Mouse (Mus musculus): ENCODE data around the gene Gli3.

Gene Gli3

DNA sequence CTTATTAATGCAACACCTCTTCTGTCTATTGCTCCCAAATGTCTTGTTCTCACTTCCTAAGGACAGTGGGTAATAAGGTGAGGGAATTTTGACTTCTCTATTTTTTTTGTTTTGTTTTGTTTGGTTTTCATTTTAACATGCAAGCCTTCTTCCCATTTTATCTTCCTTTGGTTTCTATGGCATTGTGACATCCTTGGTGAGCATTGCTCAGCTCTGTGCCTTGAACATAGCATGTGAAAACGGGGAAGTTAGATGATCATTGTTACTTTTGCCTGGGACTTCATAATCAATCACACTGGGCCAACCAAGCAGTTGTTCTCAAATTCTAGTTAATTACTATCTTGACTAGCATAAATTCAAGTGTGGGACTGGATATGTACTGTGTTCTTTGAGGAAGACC lies 258.4 kb downstream of the Gli3 start:
- no peak for DNase-seq (ENCODE audit: low read depth, low spot score)

DNA sequence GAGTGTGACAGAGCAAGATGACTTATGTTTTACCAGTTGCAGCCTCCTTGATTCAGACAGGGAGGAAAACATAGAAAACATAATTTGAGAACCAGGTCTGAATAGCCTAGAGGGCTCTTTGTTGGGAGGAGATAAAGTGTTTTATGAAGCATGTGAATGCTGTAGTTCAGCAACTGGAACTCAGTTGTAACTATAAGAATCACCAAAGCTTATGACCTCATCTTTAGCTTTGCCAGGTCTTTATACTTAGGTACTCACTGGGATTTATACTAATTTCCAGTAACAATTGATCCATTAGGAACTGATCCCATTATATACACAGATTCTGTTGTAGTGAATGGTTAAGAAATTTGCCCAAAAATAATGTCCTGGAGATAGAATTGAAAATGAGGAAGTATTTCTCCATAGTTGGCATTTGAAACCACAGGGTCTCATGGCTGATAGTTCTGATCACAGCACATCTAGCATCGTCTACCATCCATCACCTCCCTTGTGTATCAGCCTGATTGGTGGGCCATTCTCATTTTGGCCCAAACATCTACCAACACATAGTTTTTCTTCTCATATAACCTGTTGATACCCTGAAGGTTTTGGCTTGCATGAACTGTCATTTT lies 259.8 kb downstream of the Gli3 start:
- DNase-seq (ENCODE audit: low read depth, low spot score), result no peak

DNA sequence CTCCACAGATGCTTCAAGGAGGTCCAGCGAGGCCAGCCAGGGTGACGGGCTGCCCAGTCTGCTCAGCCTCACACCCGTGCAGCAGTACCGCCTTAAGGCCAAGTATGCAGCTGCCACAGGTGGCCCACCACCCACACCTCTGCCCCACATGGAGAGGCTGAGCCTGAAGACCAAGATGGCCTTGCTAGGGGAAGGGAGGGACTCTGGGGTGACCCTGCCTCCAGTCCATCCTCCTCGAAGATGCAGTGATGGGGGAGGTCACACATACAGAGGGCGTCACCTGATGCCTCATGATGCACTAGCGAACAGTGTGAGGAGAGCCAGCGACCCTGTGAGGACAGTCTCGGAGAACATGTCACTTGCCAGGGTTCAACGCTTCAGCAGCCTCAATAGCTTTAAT lies 261.7 kb downstream of the Gli3 start:
- DNase-seq (ENCODE audit: low read depth, low spot score), result no peak

DNA sequence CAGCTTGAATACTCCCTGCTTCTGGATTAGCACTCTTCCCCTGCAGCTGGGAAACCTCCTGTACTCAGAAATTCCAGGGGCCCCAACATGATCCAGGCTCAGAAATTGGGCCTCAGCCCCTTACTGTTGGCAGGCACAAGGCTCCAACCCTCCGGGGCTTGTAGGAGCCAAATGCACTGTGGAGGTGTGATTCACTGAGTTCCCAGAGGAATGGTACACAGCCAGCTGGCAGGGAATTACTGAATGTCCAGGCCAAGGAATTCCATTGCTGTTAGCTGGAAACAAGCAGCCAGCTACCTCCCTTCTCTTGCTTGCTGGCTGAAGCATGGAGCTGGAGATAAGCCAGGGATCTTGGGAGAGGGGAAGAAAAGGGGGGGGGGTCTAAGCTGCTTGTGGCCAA lies 278.7 kb downstream of the Gli3 start:
- no peak for DNase-seq (ENCODE audit: low read depth, low spot score)

DNA sequence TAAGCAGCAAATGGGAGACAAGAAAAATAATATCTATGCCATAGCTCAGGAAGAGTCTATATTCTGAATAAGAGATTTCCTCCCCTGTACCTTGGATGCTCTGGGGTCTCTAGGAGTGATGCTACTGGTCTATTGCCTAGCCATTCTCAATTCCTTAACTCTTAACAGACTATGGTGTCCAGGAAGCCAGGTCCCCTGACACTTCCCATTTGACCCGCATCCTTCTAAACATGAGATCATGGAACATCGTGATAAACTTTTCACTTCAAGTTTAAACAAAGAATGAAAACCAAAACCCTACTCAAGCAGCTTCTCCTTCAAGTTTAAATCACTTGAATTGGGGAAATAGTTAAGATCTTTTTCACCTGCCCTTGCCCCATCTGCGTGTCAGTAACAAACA lies 279.3 kb downstream of the Gli3 start:
- no peak for DNase-seq (ENCODE audit: low read depth, low spot score)

DNA sequence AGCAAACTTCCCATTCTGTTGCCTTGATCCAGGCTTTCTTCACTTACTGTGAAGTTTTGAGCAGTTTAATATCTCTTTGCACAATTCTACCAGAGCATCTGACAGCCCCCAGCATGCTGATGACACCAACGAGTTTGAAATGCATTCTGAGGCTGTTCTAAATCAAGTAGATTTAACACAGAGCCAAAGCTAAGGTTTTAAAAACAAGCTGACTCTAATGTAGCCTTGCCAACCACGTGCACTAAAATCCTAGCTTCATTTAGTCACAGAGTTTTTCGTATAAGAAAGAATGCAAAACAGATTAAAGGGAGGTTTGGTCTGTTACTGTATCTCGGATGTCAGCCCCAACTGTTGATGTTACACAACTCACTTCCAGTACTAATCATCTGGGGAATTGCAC lies 279.7 kb downstream of the Gli3 start:
- no peak for DNase-seq (ENCODE audit: low read depth, low spot score)

DNA sequence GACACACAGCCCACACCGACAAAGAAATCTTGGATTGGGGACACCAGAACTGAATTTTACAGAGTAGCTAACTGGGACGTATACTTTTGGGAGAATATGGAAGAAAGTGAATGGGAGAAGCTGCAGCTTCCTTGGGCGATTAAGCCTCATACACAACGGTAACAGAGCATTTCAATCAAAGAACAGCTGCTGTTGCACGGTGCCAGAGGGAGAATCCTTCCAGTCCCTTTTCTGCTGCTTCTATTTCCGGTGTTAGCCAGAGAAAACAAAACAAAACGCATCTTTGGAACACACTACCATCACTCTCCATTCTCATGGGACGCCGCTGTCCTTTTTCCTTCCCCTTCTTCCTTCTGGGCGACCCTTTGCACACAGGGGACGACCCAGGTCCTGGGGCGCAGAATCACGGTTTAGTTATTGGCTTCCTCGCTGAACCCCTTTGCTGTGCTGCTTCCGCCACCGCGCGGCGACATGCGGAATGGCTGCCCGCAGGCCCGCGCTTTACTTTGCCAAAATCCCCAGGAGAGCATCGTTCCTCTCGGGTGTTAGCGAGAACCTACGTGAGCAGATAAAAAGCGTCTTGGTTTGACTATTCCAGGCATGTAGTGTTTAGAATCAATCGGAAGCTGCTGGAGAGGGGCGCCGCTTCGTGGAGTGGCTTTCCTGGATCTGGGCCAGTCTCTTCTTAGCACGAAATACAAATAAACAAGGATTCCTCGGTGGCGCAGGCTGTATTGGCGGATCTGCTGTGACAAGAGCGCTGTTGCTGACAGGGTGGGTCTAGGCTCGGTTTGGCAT lies 296.0 kb downstream of the Gli3 start:
- peak; percentile 78 for DNase-seq (ENCODE audit: low read depth, low spot score)

DNA sequence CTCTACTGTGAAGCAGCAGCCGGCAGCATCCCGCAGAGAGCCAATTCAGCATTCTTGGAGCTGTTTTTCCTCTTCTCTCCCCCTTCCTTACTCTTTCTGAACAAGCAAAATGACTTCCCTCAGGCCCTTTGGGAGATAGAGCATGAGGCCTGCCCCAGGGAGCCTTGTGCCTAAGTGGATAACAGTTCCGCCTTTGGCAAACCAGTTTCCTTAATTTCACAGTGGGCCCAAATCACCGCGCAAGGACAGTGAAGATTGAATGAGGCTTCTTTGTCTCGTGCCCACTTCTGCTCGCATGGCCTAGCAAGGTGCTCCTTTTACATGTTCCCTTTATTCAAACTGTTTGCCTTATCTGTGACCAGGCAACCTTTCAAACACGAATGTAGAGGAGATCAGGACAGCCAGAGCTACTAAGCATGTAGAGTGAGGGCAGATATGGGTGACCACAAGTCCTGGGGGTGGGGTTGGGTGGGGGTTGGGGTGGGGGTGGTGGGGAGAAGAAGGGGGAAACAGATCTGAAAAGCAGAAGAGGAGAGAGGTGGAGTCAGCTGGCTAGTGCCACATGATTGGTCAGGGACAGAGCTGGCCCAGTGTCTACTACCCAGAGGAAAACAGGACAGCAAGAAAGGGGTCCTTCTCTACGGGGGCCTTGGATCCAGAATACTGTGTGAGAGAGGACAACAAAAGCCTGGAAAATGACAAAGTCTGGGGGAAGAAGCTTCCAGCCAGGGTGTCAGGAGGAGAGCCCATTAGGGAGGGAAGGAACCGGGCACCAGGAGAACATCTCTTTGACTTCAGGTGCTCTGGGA lies 296.8 kb downstream of the Gli3 start:
- no peak for DNase-seq (ENCODE audit: low read depth, low spot score)

DNA sequence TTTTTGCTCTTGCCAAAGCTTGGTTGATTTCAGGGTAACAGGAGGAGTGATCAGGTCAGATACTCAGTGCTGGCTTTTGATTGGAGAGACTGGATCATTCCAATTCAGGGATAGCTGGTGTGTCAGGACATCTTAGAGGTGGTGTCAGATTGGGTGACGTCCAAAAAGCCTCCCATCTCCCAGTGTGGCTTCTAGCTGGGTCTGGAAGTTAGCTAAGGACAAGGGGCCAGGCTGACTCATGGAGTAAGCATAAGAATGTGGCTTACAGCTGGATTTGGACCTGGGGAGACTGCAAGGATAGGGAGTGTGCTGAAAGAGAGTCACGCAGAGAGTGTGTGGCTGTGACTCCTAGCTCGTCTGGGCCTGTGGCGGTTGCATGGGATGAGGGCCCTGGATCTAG lies 299.3 kb downstream of the Gli3 start:
- DNase-seq (ENCODE audit: low read depth, low spot score), result no peak

DNA sequence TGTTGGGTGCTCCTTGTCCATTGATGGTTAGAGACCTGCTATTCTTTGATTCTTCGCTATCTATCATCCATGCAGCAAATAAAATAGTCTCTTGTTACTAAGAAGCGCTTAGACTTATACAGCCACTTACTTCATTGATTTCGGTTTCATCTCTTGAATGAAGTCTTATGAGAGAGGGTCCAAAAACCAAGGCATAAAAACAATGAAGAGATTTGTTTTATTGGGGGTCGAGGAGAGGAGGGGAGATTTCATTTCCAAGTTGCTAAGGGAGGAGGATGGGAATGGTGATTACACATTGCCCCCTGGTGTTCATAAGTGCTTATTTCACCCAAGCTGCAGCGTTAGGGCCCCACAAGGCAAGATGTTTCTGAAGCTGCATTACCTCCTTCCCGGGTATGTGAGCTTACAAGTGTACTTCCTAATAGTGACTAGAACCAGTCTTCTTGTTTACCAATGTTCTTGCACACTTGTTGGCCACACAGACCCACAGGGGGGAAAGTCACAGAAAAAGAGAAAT lies 299.9 kb downstream of the Gli3 start:
- DNase-seq (ENCODE audit: low read depth, low spot score), result peak; percentile 49

DNA sequence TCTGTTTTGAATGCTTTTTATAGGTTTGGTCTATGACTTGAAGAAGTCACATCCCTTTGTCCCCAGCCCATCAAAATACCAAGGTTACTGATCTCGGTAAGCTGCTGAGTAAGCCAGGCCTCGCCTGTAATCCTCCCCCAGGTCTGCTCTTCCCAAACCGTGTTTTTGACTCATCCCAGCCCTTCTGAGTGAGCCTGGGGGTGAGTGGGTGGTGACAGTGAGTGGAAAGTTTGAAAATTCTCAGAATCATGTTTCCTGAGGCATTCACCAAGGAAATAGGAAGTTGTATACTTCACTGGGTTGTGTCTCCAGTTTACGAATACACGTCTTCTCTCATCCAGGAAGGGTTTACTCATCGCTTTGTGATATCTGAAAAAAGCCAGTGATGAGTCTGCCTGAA lies 314.6 kb downstream of the Gli3 start:
- no peak for DNase-seq (ENCODE audit: low read depth, low spot score)
